Mouse (Mus musculus) mesoderm, embryonic 11.5 days (tissue): Measurements from ENCODE around the gene Gm11236.
A peak's percentile ranks its signal among the peaks of the same experiment; 100 is the strongest.
"Not testable (repeated sequence)": the region's sequence is repeated elsewhere in the genome, so short reads cannot be mapped to it uniquely, and the experiment has no call there.

Source experiments
- DNase-seq: peaks from one replicate; pipeline ENCODE4 v3.0.0-alpha.2; 2012; ENCODE audit warnings: low read depth, low spot score

The Gm11236 gene

GRCm38 (mm10) chr4:73637821-73638220, at the start of gene Gm11236:
TSS of gene Gm11236 (plus strand) at chr4:73638121.
- DNase-seq, result not testable (repeated sequence)

GRCm38 (mm10) chr4:73599248-73599647, 38.7 kb upstream of the Gm11236 start:
- DNase-seq, result peak; percentile 58

- DNase-seq, result not testable (repeated sequence)
These were observed 30.3 kb upstream of the Gm11236 start, which contains the start of gene Gm11238 for GRCm38 (mm10) chr4:73607581-73607980. TSS of gene Gm11238 (plus strand) at chr4:73607881.

- not testable (repeated sequence) for DNase-seq
These were observed 15.2 kb upstream of the Gm11236 start, which contains the start of gene Gm11237 for GRCm38 (mm10) chr4:73622684-73623083. TSS of gene Gm11237 (plus strand) at chr4:73622984.

- DNase-seq, result not testable (repeated sequence)
These were observed 23.9 kb downstream of the Gm11236 start for GRCm38 (mm10) chr4:73661864-73662263.

- not testable (repeated sequence) for DNase-seq
These were observed 30.1 kb downstream of the Gm11236 start, which contains the start of gene Gm11239 for GRCm38 (mm10) chr4:73668054-73668453. TSS of gene Gm11239 (plus strand) at chr4:73668354.

- DNase-seq, result not testable (repeated sequence)
These were observed 45.3 kb downstream of the Gm11236 start, which contains the start of gene Gm428 for GRCm38 (mm10) chr4:73683216-73683615. TSS of gene Gm428 (plus strand) at chr4:73683516.
